Mouse (Mus musculus): ENCODE results near the gene Htra1. TPM values are rescaled to one million over a fixed set of nuclear protein-coding genes. Genes with fewer than 3 reads are reported as not detected.

Gene Htra1
- total and polyA plus RNA-seq, 3 experiments, result not detected

- Histone ChIP-seq H3K9ac (ENCODE audit: control insufficient read depth, low read depth, low read length, poor library complexity, severe bottlenecking) (no peak overlapping the region), H3K4me3 (ENCODE audit: control insufficient read depth in 1 of 2, insufficient read depth in 1 of 2, low read depth in 2 of 2, low read length in 2 of 2) (no peak overlapping the region), H3K27me3 (ENCODE audit: control insufficient read depth in 1 of 2, insufficient read depth in 2 of 2, low read length in 2 of 2) (no peaks in the 10 kb centered on the region), H3K36me3 (ENCODE audit: control insufficient read depth in 1 of 2, insufficient read depth in 2 of 2, low read length in 2 of 2) (no peaks in the 10 kb centered on the region), H3K27ac (ENCODE audit: control insufficient read depth, low read depth, low read length) (no peak overlapping the region), H3K79me2 (ENCODE audit: control insufficient read depth, insufficient read depth, low read length, poor library complexity) (no peaks in the 10 kb centered on the region), H3K9me3 (replicated peaks; ENCODE audit: insufficient read depth, low read length) (no peaks in the 10 kb centered on the region), H3K4me1 (ENCODE audit: control insufficient read depth in 1 of 2, insufficient read depth in 2 of 2, low read length in 2 of 2) (no peaks in the 10 kb centered on the region)
- TF ChIP-seq USF2 (IDR thresholded peaks at IDR 0.05; ENCODE audit: borderline replicate concordance in 1 of 2, insufficient read depth in 1 of 2, low read depth in 1 of 2, low read length in 2 of 2), result no peak
- no peak for TF ChIP-seq POLR2AphosphoS2 (IDR thresholded peaks at IDR 0.05; ENCODE audit: low read length)
- no peak for TF ChIP-seq SIN3A (IDR thresholded peaks at IDR 0.05; ENCODE audit: low read length)
- TF ChIP-seq BHLHE40 (IDR thresholded peaks at IDR 0.05; ENCODE audit: borderline replicate concordance, low read depth, low read length), result no peak
- TF ChIP-seq NRF1 (IDR thresholded peaks at IDR 0.05; ENCODE audit: insufficient read depth, low read depth, low read length, poor library complexity, severe bottlenecking), result no peak
- no peak for TF ChIP-seq ZMIZ1 (IDR thresholded peaks at IDR 0.05; ENCODE audit: low read depth, low read length)
- TF ChIP-seq ZC3H11A (IDR thresholded peaks at IDR 0.05; ENCODE audit: low read depth, low read length), result no peak
- DNase-seq (ENCODE audit: low read depth, low spot score), result no peak
These were observed 52.2 kb downstream of the Htra1 start for GRCm38 (mm10) chr7:130988146-130988545.

- Histone ChIP-seq H3K36me3 (ENCODE audit: control insufficient read depth in 1 of 2, insufficient read depth in 2 of 2, low read length in 2 of 2) (no peaks in the 10 kb centered on the region), H3K4me3 (ENCODE audit: control insufficient read depth in 1 of 2, insufficient read depth in 1 of 2, low read depth in 2 of 2, low read length in 2 of 2) (no peak overlapping the region), H3K27ac (ENCODE audit: control insufficient read depth, low read depth, low read length) (no peak overlapping the region), H3K27me3 (ENCODE audit: control insufficient read depth in 1 of 2, insufficient read depth in 2 of 2, low read length in 2 of 2) (no peaks in the 10 kb centered on the region), H3K79me2 (ENCODE audit: control insufficient read depth, insufficient read depth, low read length, poor library complexity) (no peaks in the 10 kb centered on the region), H3K9ac (ENCODE audit: control insufficient read depth, low read depth, low read length, poor library complexity, severe bottlenecking) (no peak overlapping the region), H3K4me1 (ENCODE audit: control insufficient read depth in 1 of 2, insufficient read depth in 2 of 2, low read length in 2 of 2) (no peaks in the 10 kb centered on the region), H3K9me3 (replicated peaks; ENCODE audit: insufficient read depth, low read length) (no peaks in the 10 kb centered on the region)
- TF ChIP-seq ETS1 (IDR thresholded peaks at IDR 0.05; ENCODE audit: low read depth, low read length) (no peak), JUND (IDR thresholded peaks at IDR 0.05; ENCODE audit: low read depth, low read length) (no peak), USF2 (IDR thresholded peaks at IDR 0.05; ENCODE audit: borderline replicate concordance in 1 of 2, insufficient read depth in 1 of 2, low read depth in 1 of 2, low read length in 2 of 2) (no peak), POLR2AphosphoS5 (IDR thresholded peaks at IDR 0.05; ENCODE audit: borderline replicate concordance, low read depth, low read length) (no peak), TCF12 (IDR thresholded peaks at IDR 0.05; ENCODE audit: low read depth, low read length) (no peak)
- DNase-seq (ENCODE audit: low read depth, low spot score), result no peak
These were observed 53.5 kb downstream of the Htra1 start for GRCm38 (mm10) chr7:130989371-130989770.

- no peak for DNase-seq (ENCODE audit: low read depth, low spot score)
- H3K9ac ChIP-seq (ENCODE audit: control insufficient read depth, low read depth, low read length, poor library complexity, severe bottlenecking), result no peak overlapping the region
- no peaks in the 10 kb centered on the region for H3K36me3 ChIP-seq (ENCODE audit: control insufficient read depth in 1 of 2, insufficient read depth in 2 of 2, low read length in 2 of 2)
- H3K27me3 ChIP-seq (ENCODE audit: control insufficient read depth in 1 of 2, insufficient read depth in 2 of 2, low read length in 2 of 2), result no peaks in the 10 kb centered on the region
- H3K4me3 ChIP-seq (ENCODE audit: control insufficient read depth in 1 of 2, insufficient read depth in 1 of 2, low read depth in 2 of 2, low read length in 2 of 2), result no peak overlapping the region
- H3K79me2 ChIP-seq (ENCODE audit: control insufficient read depth, insufficient read depth, low read length, poor library complexity), result no peaks in the 10 kb centered on the region
- no peak for TF ChIP-seq MAFK (IDR thresholded peaks at IDR 0.05; ENCODE audit: borderline replicate concordance, low read depth, low read length)
- TF ChIP-seq ELF1 (IDR thresholded peaks at IDR 0.05; ENCODE audit: low read depth, low read length), result no peak
- no peaks in the 10 kb centered on the region for H3K9me3 ChIP-seq (replicated peaks; ENCODE audit: insufficient read depth, low read length)
- H3K27ac ChIP-seq (ENCODE audit: control insufficient read depth, low read depth, low read length), result no peak overlapping the region
- H3K4me1 ChIP-seq (ENCODE audit: control insufficient read depth in 1 of 2, insufficient read depth in 2 of 2, low read length in 2 of 2), result no peaks in the 10 kb centered on the region
These were observed 55.4 kb downstream of the Htra1 start for GRCm38 (mm10) chr7:130991174-130991789.
